In genomic region chr11:100112935-100113741, GRCm38 (mm10) we compare ENCODE assay signal across 26 mouse cellular contexts. TPM values are rescaled to one million over a fixed set of nuclear protein-coding genes. Genes with fewer than 3 reads are reported as not detected.
DNase-seq lines count a peak whose midpoint lies in the region; ATAC-seq and TF ChIP-seq lines count a peak whose summit lies in the region.
"Had no signal": no experiment of that assay in that cellular context is flagged by ENCODE, and none has a peak within 500 bp of the region (broad histone marks: within the 10 kb centered on the region; RNA-seq: fewer than 3 reads in every experiment).

No protein-coding gene starts in this region.

- no peak overlapping the region for H3K9ac ChIP-seq in kidney, embryonic 15.5 days
- H3K9ac ChIP-seq in lung, embryonic 16.5 days (ENCODE audit: low read length): no peak overlapping the region
- no peak overlapping the region for H3K9ac ChIP-seq in intestine, postnatal 0 days (ENCODE audit: low read depth, low read length)
- H3K9ac ChIP-seq in stomach, embryonic 16.5 days (ENCODE audit: low read length): no peak overlapping the region
- H3K9ac ChIP-seq: embryonic facial prominence, embryonic 12.5 days; forebrain, embryonic 12.5 days; heart, embryonic 15.5 days had no signal

- 69% methylated on average over 11 of the region's 11 CpGs for WGBS in kidney, embryonic 15.5 days
- WGBS in kidney, adult 2 months: 69% methylated on average over 11 of the region's 11 CpGs
- WGBS in lung, embryonic 16.5 days: 58% methylated on average over 11 of the region's 11 CpGs
- 63% methylated on average over 11 of the region's 11 CpGs for WGBS in intestine, postnatal 0 days
- 64% methylated on average over 11 of the region's 11 CpGs for WGBS in stomach, embryonic 16.5 days

- TF ChIP-seq POLR2A in kidney, adult 2 months (IDR thresholded peaks at IDR 0.05; ENCODE audit: low read depth, low read length): no peak

- no peaks in the 10 kb centered on the region for H3K9me3 ChIP-seq in kidney, embryonic 15.5 days (replicated peaks)
- H3K9me3 ChIP-seq in lung, embryonic 16.5 days (ENCODE audit: control insufficient read depth, low read length): no peaks in the 10 kb centered on the region
- no peaks in the 10 kb centered on the region for H3K9me3 ChIP-seq in intestine, postnatal 0 days (ENCODE audit: control insufficient read depth)
- H3K9me3 ChIP-seq in stomach, embryonic 16.5 days (replicated peaks; ENCODE audit: control insufficient read depth, low read length): no peaks in the 10 kb centered on the region
- H3K9me3 ChIP-seq: embryonic facial prominence, embryonic 12.5 days; forebrain, embryonic 12.5 days; heart, embryonic 15.5 days; hindbrain, embryonic 10.5 days had no signal

- no peak overlapping the region for H3K4me3 ChIP-seq in kidney, embryonic 15.5 days (replicated peaks)
- H3K4me3 ChIP-seq in kidney, adult 2 months (ENCODE audit: insufficient read depth, low read depth, low read length): no peak overlapping the region
- H3K4me3 ChIP-seq in lung, embryonic 16.5 days (ENCODE audit: low read length): no peak overlapping the region
- H3K4me3 ChIP-seq in intestine, postnatal 0 days (ENCODE audit: low read depth, low read length): no peak overlapping the region
- no peak overlapping the region for H3K4me3 ChIP-seq in stomach, embryonic 16.5 days (replicated peaks; ENCODE audit: low read length)
- H3K4me3 ChIP-seq: embryonic facial prominence, embryonic 12.5 days; forebrain, embryonic 12.5 days; heart, adult 2 months; heart, embryonic 15.5 days; hindbrain, embryonic 10.5 days had no signal

- H3K27me3 ChIP-seq in kidney, embryonic 15.5 days: no peaks in the 10 kb centered on the region
- H3K27me3 ChIP-seq in kidney, adult 2 months (replicated peaks; ENCODE audit: control insufficient read depth, insufficient read depth, low read length): no peaks in the 10 kb centered on the region
- no peaks in the 10 kb centered on the region for H3K27me3 ChIP-seq in lung, embryonic 16.5 days (ENCODE audit: control insufficient read depth, insufficient read depth, low read depth, low read length)
- no peaks in the 10 kb centered on the region for H3K27me3 ChIP-seq in intestine, postnatal 0 days (replicated peaks; ENCODE audit: control insufficient read depth, insufficient read depth, low read length)
- H3K27me3 ChIP-seq in stomach, embryonic 16.5 days (ENCODE audit: control insufficient read depth, insufficient read depth, low read length): no peaks in the 10 kb centered on the region
- H3K27me3 ChIP-seq: embryonic facial prominence, embryonic 12.5 days; forebrain, embryonic 12.5 days; heart, embryonic 15.5 days had no signal

- 0 out of 2 replicates have a peak, but pooled peaks have one; percentile 29 for ATAC-seq in kidney, embryonic 15.5 days (replicated peaks; ENCODE audit: low FRiP score)
- ATAC-seq in lung, embryonic 16.5 days (ENCODE audit: low read depth): peak; percentile 34; the same call in 1 of the 2 replicates
- no peak for ATAC-seq in intestine, postnatal 0 days
- peak; percentile 35; the same call in 1 of the 2 replicates for ATAC-seq in stomach, embryonic 16.5 days (ENCODE audit: insufficient read depth, low FRiP score)
- ATAC-seq: forebrain, embryonic 16.5 days had no signal

- no peaks in the 10 kb centered on the region for H3K36me3 ChIP-seq in kidney, embryonic 15.5 days
- H3K36me3 ChIP-seq in kidney, adult 2 months (ENCODE audit: control insufficient read depth, insufficient read depth, low read length): no peaks in the 10 kb centered on the region
- H3K36me3 ChIP-seq in lung, embryonic 16.5 days (ENCODE audit: control insufficient read depth, insufficient read depth, low read length): no peaks in the 10 kb centered on the region
- no peaks in the 10 kb centered on the region for H3K36me3 ChIP-seq in intestine, postnatal 0 days (ENCODE audit: control insufficient read depth, insufficient read depth)
- H3K36me3 ChIP-seq in stomach, embryonic 16.5 days (ENCODE audit: control insufficient read depth, insufficient read depth, low read length): no peaks in the 10 kb centered on the region
- H3K36me3 ChIP-seq: embryonic facial prominence, embryonic 12.5 days; forebrain, embryonic 12.5 days; heart, embryonic 15.5 days; hindbrain, embryonic 10.5 days had no signal

- DNase-seq in kidney, adult 2 months: no peak
- DNase-seq in lung, postnatal 25 days (ENCODE audit: low spot score): no peak
- DNase-seq in layer of hippocampus, adult 11-12 months (ENCODE audit: low spot score): no peak
- no peak for DNase-seq in heart, postnatal 4 days
- DNase-seq: B cell, adult 2 months; cerebellum, adult 11-12 months; cerebellum, adult 9-10 months; cerebellum, postnatal 25 days; gastrocnemius, postnatal 14 days; heart, adult 2 months; heart, postnatal 14 days had no signal

- no peak overlapping the region for H3K4me2 ChIP-seq in kidney, embryonic 15.5 days
- no peak overlapping the region for H3K4me2 ChIP-seq in lung, embryonic 16.5 days (ENCODE audit: low read depth, low read length)
- H3K4me2 ChIP-seq in intestine, postnatal 0 days (replicated peaks; ENCODE audit: low read depth): no peak overlapping the region
- no peak overlapping the region for H3K4me2 ChIP-seq in stomach, embryonic 16.5 days (ENCODE audit: low read depth, low read length)
- H3K4me2 ChIP-seq: embryonic facial prominence, embryonic 12.5 days; forebrain, embryonic 12.5 days; heart, embryonic 11.5 days; heart, embryonic 15.5 days had no signal

- no peak overlapping the region for H3K27ac ChIP-seq in kidney, embryonic 15.5 days
- H3K27ac ChIP-seq in kidney, adult 2 months (ENCODE audit: insufficient read depth, low read depth, low read length): no peak overlapping the region
- peak overlapping the region; percentile 23; the same call in 1 of the 2 replicates for H3K27ac ChIP-seq in lung, embryonic 16.5 days (ENCODE audit: low read length)
- no peak overlapping the region for H3K27ac ChIP-seq in intestine, postnatal 0 days (ENCODE audit: low read depth, low read length)
- H3K27ac ChIP-seq in stomach, embryonic 16.5 days (ENCODE audit: low read length): peak overlapping the region; percentile 73
- H3K27ac ChIP-seq: embryonic facial prominence, embryonic 12.5 days; forebrain, embryonic 12.5 days; heart, adult 2 months; heart, embryonic 15.5 days; hindbrain, embryonic 10.5 days had no signal

- no peak for TF ChIP-seq CTCF in kidney, adult 2 months (conservative IDR thresholded peaks at IDR 0.05; ENCODE audit: insufficient read depth, insufficient read length, low read depth, low read length)
- TF ChIP-seq CTCF in intestine, postnatal 0 days (IDR thresholded peaks at IDR 0.05; ENCODE audit: low read depth): peak; percentile 46

- H3K4me1 ChIP-seq in kidney, embryonic 15.5 days: no peaks in the 10 kb centered on the region
- H3K4me1 ChIP-seq in kidney, adult 2 months (ENCODE audit: control insufficient read depth, insufficient read depth, low read length): no peaks in the 10 kb centered on the region
- H3K4me1 ChIP-seq in lung, embryonic 16.5 days (replicated peaks; ENCODE audit: control insufficient read depth, insufficient read depth, low read length): no peaks in the 10 kb centered on the region
- no peaks in the 10 kb centered on the region for H3K4me1 ChIP-seq in intestine, postnatal 0 days (replicated peaks; ENCODE audit: control insufficient read depth, insufficient read depth, low read length)
- H3K4me1 ChIP-seq in stomach, embryonic 16.5 days (ENCODE audit: control insufficient read depth, insufficient read depth, low read length): no peaks in the 10 kb centered on the region
- H3K4me1 ChIP-seq: embryonic facial prominence, embryonic 12.5 days; forebrain, embryonic 12.5 days; heart, embryonic 15.5 days had no signal

RNA-seq across cellular contexts. Expression of gene Krt36, which starts 7.7 kb away (rescaled TPM):
- polyA plus RNA-seq in kidney, embryonic 15.5 days (2015; fragmentation: Nextera tagmentation; extraction: Ambion mirVana): 0.86 and 1.2 TPM in 2 replicates
- 0.11 TPM in 1 of 2 replicates, not detected in the other for polyA plus RNA-seq in kidney, adult 2 months (2012; rRNA removed)
- polyA plus RNA-seq in lung, embryonic 16.5 days (2015; fragmentation: Nextera tagmentation; extraction: Ambion mirVana): 0.20 TPM in 1 of 2 replicates, not detected in the other
- polyA plus RNA-seq in intestine, postnatal 0 days (2015; fragmentation: Nextera tagmentation; extraction: Ambion mirVana): 0.09 and 0.16 TPM in 2 replicates
- 0.44 and 0.75 TPM in 2 replicates for polyA plus RNA-seq in stomach, embryonic 16.5 days (2015; fragmentation: Nextera tagmentation; extraction: Ambion mirVana)
- total RNA-seq in heart, postnatal 4 days (2021): not detected
- total RNA-seq: gastrocnemius, postnatal 14 days; heart, adult 2 months; MEL had no signal
- polyA plus RNA-seq: cortical plate, adult 2 months; forebrain, embryonic 12.5 days; forebrain, embryonic 16.5 days; frontal cortex, adult 2 months; heart, adult 2 months; heart, embryonic 11.5 days; heart, embryonic 15.5 days; hindbrain, embryonic 10.5 days had no signal

RNA-seq across cellular contexts. Expression of gene Krt13, which starts 8.2 kb away (rescaled TPM):
- polyA plus RNA-seq in kidney, embryonic 15.5 days (2015; fragmentation: Nextera tagmentation; extraction: Ambion mirVana): 0.51 and 0.57 TPM in 2 replicates
- polyA plus RNA-seq in kidney, adult 2 months (2012; rRNA removed): not detected in 2 replicates
- polyA plus RNA-seq in lung, embryonic 16.5 days (2015; fragmentation: Nextera tagmentation; extraction: Ambion mirVana): 4.5 and 8.2 TPM in 2 replicates
- not detected in 2 replicates for polyA plus RNA-seq in intestine, postnatal 0 days (2015; fragmentation: Nextera tagmentation; extraction: Ambion mirVana)
- 1,856 and 2,859 TPM in 2 replicates for polyA plus RNA-seq in stomach, embryonic 16.5 days (2015; fragmentation: Nextera tagmentation; extraction: Ambion mirVana)
- not detected for total RNA-seq in heart, postnatal 4 days (2021)
- total RNA-seq: adrenal gland, postnatal 10 days; gastrocnemius, postnatal 14 days; heart, adult 2 months; heart, postnatal 14 days; MEL had no signal
- polyA plus RNA-seq: cortical plate, adult 2 months; embryonic facial prominence, embryonic 12.5 days; forebrain, embryonic 12.5 days; forebrain, embryonic 16.5 days; frontal cortex, adult 2 months; gonadal fat pad, adult 2 months; heart, adult 2 months; heart, embryonic 11.5 days had no signal

RNA-seq across cellular contexts. Expression of gene Krt35, which starts 17.1 kb away (rescaled TPM):
- polyA plus RNA-seq in kidney, embryonic 15.5 days (2015; fragmentation: Nextera tagmentation; extraction: Ambion mirVana): not detected in 2 replicates
- not detected in 2 replicates for polyA plus RNA-seq in kidney, adult 2 months (2012; rRNA removed)
- polyA plus RNA-seq in lung, embryonic 16.5 days (2015; fragmentation: Nextera tagmentation; extraction: Ambion mirVana): not detected in 2 replicates
- polyA plus RNA-seq in intestine, postnatal 0 days (2015; fragmentation: Nextera tagmentation; extraction: Ambion mirVana): 0.26 and 0.44 TPM in 2 replicates
- polyA plus RNA-seq in stomach, embryonic 16.5 days (2015; fragmentation: Nextera tagmentation; extraction: Ambion mirVana): 0.76 and 1.5 TPM in 2 replicates
- not detected for total RNA-seq in heart, postnatal 4 days (2021)
- total RNA-seq: adrenal gland, postnatal 10 days; gastrocnemius, postnatal 14 days; heart, adult 2 months; heart, postnatal 14 days; MEL had no signal
- polyA plus RNA-seq: cortical plate, adult 2 months; embryonic facial prominence, embryonic 12.5 days; forebrain, embryonic 12.5 days; forebrain, embryonic 16.5 days; frontal cortex, adult 2 months; heart, adult 2 months; heart, embryonic 11.5 days; heart, embryonic 15.5 days; hindbrain, embryonic 10.5 days had no signal

RNA-seq across cellular contexts. Expression of gene Krt15, which starts 22.6 kb away (rescaled TPM):
- 5.0 and 14.8 TPM in 2 replicates for polyA plus RNA-seq in kidney, embryonic 15.5 days (2015; fragmentation: Nextera tagmentation; extraction: Ambion mirVana)
- 3.1 and 3.9 TPM in 2 replicates for polyA plus RNA-seq in kidney, adult 2 months (2012; rRNA removed)
- 59.9 and 78.6 TPM in 2 replicates for polyA plus RNA-seq in lung, embryonic 16.5 days (2015; fragmentation: Nextera tagmentation; extraction: Ambion mirVana)
- polyA plus RNA-seq in intestine, postnatal 0 days (2015; fragmentation: Nextera tagmentation; extraction: Ambion mirVana): 1.2 and 1.5 TPM in 2 replicates
- polyA plus RNA-seq in stomach, embryonic 16.5 days (2015; fragmentation: Nextera tagmentation; extraction: Ambion mirVana): 1,477 and 1,759 TPM in 2 replicates
- under 1 TPM in 1 of 2 experiments, not detected in 1; 0.17 TPM for total RNA-seq in heart, postnatal 4 days (2021)
- total RNA-seq: adrenal gland, postnatal 10 days; gastrocnemius, postnatal 14 days; MEL had no signal
- polyA plus RNA-seq: cortical plate, adult 2 months; forebrain, embryonic 16.5 days; frontal cortex, adult 2 months had no signal

RNA-seq across cellular contexts. Expression of gene Krt32, which starts 25.1 kb away (rescaled TPM):
- not detected in 2 replicates for polyA plus RNA-seq in kidney, embryonic 15.5 days (2015; fragmentation: Nextera tagmentation; extraction: Ambion mirVana)
- polyA plus RNA-seq in kidney, adult 2 months (2012; rRNA removed): not detected in 2 replicates
- not detected in 2 replicates for polyA plus RNA-seq in lung, embryonic 16.5 days (2015; fragmentation: Nextera tagmentation; extraction: Ambion mirVana)
- polyA plus RNA-seq in intestine, postnatal 0 days (2015; fragmentation: Nextera tagmentation; extraction: Ambion mirVana): not detected in 2 replicates
- polyA plus RNA-seq in stomach, embryonic 16.5 days (2015; fragmentation: Nextera tagmentation; extraction: Ambion mirVana): 0.24 and 0.40 TPM in 2 replicates
- not detected for total RNA-seq in heart, postnatal 4 days (2021)
- total RNA-seq: adrenal gland, postnatal 10 days; gastrocnemius, postnatal 14 days; heart, adult 2 months; heart, postnatal 14 days; MEL had no signal
- polyA plus RNA-seq: embryonic facial prominence, embryonic 12.5 days; forebrain, embryonic 12.5 days; forebrain, embryonic 16.5 days; heart, adult 2 months; heart, embryonic 11.5 days; heart, embryonic 15.5 days; hindbrain, embryonic 10.5 days had no signal

Comparison
In these comparisons a context has a peak if more than half of its experiments do, and no peak if none do; other contexts are left out.
1. H3K27ac ChIP-seq: peak in lung, embryonic 16.5 days (single experiment) and stomach, embryonic 16.5 days (single experiment); none in kidney, embryonic 15.5 days (single experiment), kidney, adult 2 months (single experiment) and intestine, postnatal 0 days (single experiment).
2. RNA of gene Krt13, which starts 8.2 kb away (polyA plus RNA-seq): 1,856 to 2,859 TPM in stomach, embryonic 16.5 days; 4.5 to 8.2 TPM in lung, embryonic 16.5 days, 0.51 to 0.57 TPM in kidney, embryonic 15.5 days, not detected in intestine, postnatal 0 days and not detected in kidney, adult 2 months; every median in the first group is over 100 times any median in the second.